Mouse (Mus musculus) MEL (cell line): ENCODE results near the gene Fstl3. TPM values are rescaled to one million over a fixed set of nuclear protein-coding genes. Genes with fewer than 3 reads are reported as not detected.

Experiments used
- DNase-seq: peaks from one replicate; pipeline ENCODE4 v3.0.0; 2011; ENCODE audit warnings: low read depth, low spot score
- H3K27ac ChIP-seq: 2 replicates; pipeline ENCODE4 v1.5.1; 2012; ENCODE audit warnings: low read depth, mild to moderate bottlenecking, control low read depth, low read length, moderate library complexity; ENCODE audit not compliant: control insufficient read depth
- H3K27me3 ChIP-seq, 2 experiments: fragments of 150-350 bp in 1 of 2; sonication (generic) in 1 of 2; 2 replicates each; pipeline ENCODE4 v1.6.1; 2012; ENCODE audit warnings: low read length in 2 of 2, mild to moderate bottlenecking in 2 of 2, improper control_type of control experiment in 1 of 2, moderate library complexity in 1 of 2; ENCODE audit not compliant: insufficient read depth in 2 of 2, control insufficient read depth in 1 of 2
- H3K36me3 ChIP-seq, 2 experiments: 2 replicates each; pipeline ENCODE4 v1.6.1; 2012 to 2014; ENCODE audit warnings: low read length in 2 of 2, improper control_type of control experiment in 1 of 2, inconsistent platforms in 1 of 2, mild to moderate bottlenecking in 1 of 2; ENCODE audit not compliant: insufficient read depth in 2 of 2, control insufficient read depth in 1 of 2
- H3K4me1 ChIP-seq, 2 experiments: fragments of 150-350 bp in 1 of 2; sonication (generic) in 1 of 2; 2 replicates each; pipeline ENCODE4 v1.6.1; 2012; ENCODE audit warnings: low read length in 2 of 2, improper control_type of control experiment in 1 of 2, mild to moderate bottlenecking in 1 of 2; ENCODE audit not compliant: insufficient read depth in 2 of 2, control insufficient read depth in 1 of 2
- H3K4me3 ChIP-seq, 2 experiments: fragments of 150-350 bp in 1 of 2; sonication (generic) in 1 of 2; 2 replicates each; pipeline ENCODE4 v1.5.1; 2012; ENCODE audit warnings: low read depth in 2 of 2, low read length in 2 of 2, mild to moderate bottlenecking in 2 of 2, moderate library complexity in 2 of 2, control low read depth in 1 of 2, improper control_type of control experiment in 1 of 2; ENCODE audit not compliant: control insufficient read depth in 1 of 2, insufficient read depth in 1 of 2
- H3K79me2 ChIP-seq: 2 replicates; pipeline ENCODE4 v1.6.1; 2012; ENCODE audit warnings: mild to moderate bottlenecking, low read length, moderate library complexity; ENCODE audit not compliant: control insufficient read depth, poor library complexity, insufficient read depth
- H3K9ac ChIP-seq: 2 replicates; pipeline ENCODE4 v1.6.1; 2012; ENCODE audit warnings: low read depth, mild to moderate bottlenecking, control low read depth, low read length, moderate library complexity; ENCODE audit not compliant: control insufficient read depth, poor library complexity, severe bottlenecking
- H3K9me3 ChIP-seq: fragments of 150-350 bp; sonication (generic); replicated peaks from 2 replicates; pipeline ENCODE4 v1.6.1; 2012; ENCODE audit warnings: mild to moderate bottlenecking, low read length, improper control_type of control experiment, moderate library complexity; ENCODE audit not compliant: insufficient read depth
- CHD1 ChIP-seq: IDR thresholded peaks from 2 replicates; pipeline ENCODE4 v1.6.1; 2012; ENCODE audit warnings: low read depth, mild to moderate bottlenecking, inconsistent platforms, low read length, improper control_type of control experiment
- CHD2 ChIP-seq: IDR thresholded peaks from 2 replicates; pipeline ENCODE4 v1.6.1; 2011; ENCODE audit warnings: low read length, improper control_type of control experiment
- CTCF ChIP-seq, 3 experiments: IDR thresholded peaks in 2 of 3; conservative IDR thresholded peaks in 1 of 3; 2 replicates each; pipeline ENCODE4 v1.5.1; 2011 to 2012; ENCODE audit warnings: low read length in 3 of 3, low read depth in 2 of 3, mild to moderate bottlenecking in 2 of 3, improper control_type of control experiment in 1 of 3, inconsistent platforms in 1 of 3, mixed read lengths in 1 of 3, moderate library complexity in 1 of 3; ENCODE audit not compliant: control insufficient read depth in 1 of 3, insufficient read depth in 1 of 3, poor library complexity in 1 of 3, severe bottlenecking in 1 of 3
- ELF1 ChIP-seq: IDR thresholded peaks from 2 replicates; pipeline ENCODE4 v1.6.1; 2014; ENCODE audit warnings: low read depth, mild to moderate bottlenecking, inconsistent platforms, low read length, improper control_type of control experiment, moderate library complexity
- EP300 ChIP-seq, 2 experiments: IDR thresholded peaks; 2 replicates each; pipeline ENCODE4 v1.6.1; 2011; ENCODE audit warnings: improper control_type of control experiment in 2 of 2, low read length in 2 of 2, low read depth in 1 of 2, mild to moderate bottlenecking in 1 of 2
- ETS1 ChIP-seq: IDR thresholded peaks from 2 replicates; pipeline ENCODE4 v1.6.1; 2012; ENCODE audit warnings: low read depth, mild to moderate bottlenecking, inconsistent platforms, low read length, improper control_type of control experiment, moderate library complexity
- GABPA ChIP-seq: IDR thresholded peaks from 2 replicates; pipeline ENCODE4 v1.6.1; 2012; ENCODE audit warnings: low read depth, mild to moderate bottlenecking, inconsistent platforms, low read length, improper control_type of control experiment, moderate library complexity
- GATA1 ChIP-seq: IDR thresholded peaks from 2 replicates; pipeline ENCODE4 v1.6.1; 2011; ENCODE audit warnings: low read depth, low read length, improper control_type of control experiment
- JUND ChIP-seq: IDR thresholded peaks from 2 replicates; pipeline ENCODE4 v1.6.1; 2011; ENCODE audit warnings: low read depth, mild to moderate bottlenecking, improper control_type of control experiment, low read length
- MAFK ChIP-seq: IDR thresholded peaks from 2 replicates; pipeline ENCODE4 v1.6.1; 2011; ENCODE audit warnings: low read depth, mild to moderate bottlenecking, low read length, improper control_type of control experiment, borderline replicate concordance
- MAX ChIP-seq: IDR thresholded peaks from 2 replicates; pipeline ENCODE4 v1.6.1; 2011; ENCODE audit warnings: low read length, improper control_type of control experiment
- MEF2A ChIP-seq: IDR thresholded peaks from 2 replicates; pipeline ENCODE4 v1.6.1; 2014; ENCODE audit warnings: low read depth, mild to moderate bottlenecking, inconsistent platforms, low read length, improper control_type of control experiment; ENCODE audit not compliant: poor library complexity, insufficient replicate concordance, severe bottlenecking; ENCODE audit errors: extremely low read depth
- MXI1 ChIP-seq: IDR thresholded peaks from 2 replicates; pipeline ENCODE4 v1.6.1; 2011; ENCODE audit warnings: mild to moderate bottlenecking, low read depth, low read length, improper control_type of control experiment
- MYB ChIP-seq: IDR thresholded peaks from 2 replicates; pipeline ENCODE4 v1.6.1; 2011; ENCODE audit warnings: mild to moderate bottlenecking, low read depth, low read length, improper control_type of control experiment
- MYC ChIP-seq: IDR thresholded peaks from 2 replicates; pipeline ENCODE4 v1.6.1; 2011; ENCODE audit warnings: low read depth, mild to moderate bottlenecking, low read length, improper control_type of control experiment, moderate library complexity
- NELFE ChIP-seq: IDR thresholded peaks from 2 replicates; pipeline ENCODE4 v1.6.1; 2011; ENCODE audit warnings: low read depth, low read length, improper control_type of control experiment
- NRF1 ChIP-seq: IDR thresholded peaks from 2 replicates; pipeline ENCODE4 v1.6.1; 2014; ENCODE audit warnings: low read depth, mild to moderate bottlenecking, inconsistent platforms, low read length, improper control_type of control experiment, moderate library complexity; ENCODE audit not compliant: poor library complexity, insufficient read depth, severe bottlenecking
- POLR2A ChIP-seq, 2 experiments: IDR thresholded peaks; 2 replicates each; pipeline ENCODE4 v1.6.1; 2011 to 2012; ENCODE audit warnings: low read length in 2 of 2, mild to moderate bottlenecking in 2 of 2, control low read depth in 1 of 2, improper control_type of control experiment in 1 of 2, low read depth in 1 of 2, moderate library complexity in 1 of 2; ENCODE audit not compliant: control insufficient read depth in 1 of 2, insufficient read depth in 1 of 2, poor library complexity in 1 of 2
- POLR2AphosphoS2 ChIP-seq: IDR thresholded peaks from 2 replicates; pipeline ENCODE4 v1.6.1; 2011; ENCODE audit warnings: low read length, improper control_type of control experiment
- POLR2AphosphoS5 ChIP-seq: IDR thresholded peaks from 2 replicates; pipeline ENCODE4 v1.6.1; 2012; ENCODE audit warnings: low read depth, borderline replicate concordance, mild to moderate bottlenecking, inconsistent platforms, low read length, moderate library complexity, mixed read lengths
- RAD21 ChIP-seq: IDR thresholded peaks from 2 replicates; pipeline ENCODE4 v1.6.1; 2011; ENCODE audit warnings: mild to moderate bottlenecking, low read depth, low read length, improper control_type of control experiment
- RCOR1 ChIP-seq: IDR thresholded peaks from 2 replicates; pipeline ENCODE4 v1.6.1; 2012; ENCODE audit warnings: low read depth, mild to moderate bottlenecking, inconsistent platforms, low read length, improper control_type of control experiment
- SIN3A ChIP-seq: IDR thresholded peaks from 2 replicates; pipeline ENCODE4 v1.6.1; 2012; ENCODE audit warnings: low read length, improper control_type of control experiment, inconsistent platforms
- SMC3 ChIP-seq: IDR thresholded peaks from 2 replicates; pipeline ENCODE4 v1.6.1; 2011; ENCODE audit warnings: low read depth, low read length, improper control_type of control experiment
- TAL1 ChIP-seq: IDR thresholded peaks from 2 replicates; pipeline ENCODE4 v1.6.1; 2012; ENCODE audit warnings: mild to moderate bottlenecking, inconsistent platforms, low read length, moderate library complexity, mixed read lengths
- TBP ChIP-seq: IDR thresholded peaks from 2 replicates; pipeline ENCODE4 v1.8.0; 2011; ENCODE audit warnings: low read depth, low read length, improper control_type of control experiment
- TCF12 ChIP-seq: IDR thresholded peaks from 2 replicates; pipeline ENCODE4 v1.6.1; 2014; ENCODE audit warnings: low read depth, mild to moderate bottlenecking, inconsistent platforms, low read length, improper control_type of control experiment, moderate library complexity
- UBTF ChIP-seq: IDR thresholded peaks from 2 replicates; pipeline ENCODE4 v1.6.1; 2012; ENCODE audit warnings: low read depth, mild to moderate bottlenecking, inconsistent platforms, low read length, improper control_type of control experiment, moderate library complexity, borderline replicate concordance; ENCODE audit not compliant: insufficient read depth
- ZMIZ1 ChIP-seq: IDR thresholded peaks from 2 replicates; pipeline ENCODE4 v1.6.1; 2012; ENCODE audit warnings: low read depth, mild to moderate bottlenecking, inconsistent platforms, low read length, improper control_type of control experiment, moderate library complexity
- ZNF384 ChIP-seq: IDR thresholded peaks from 2 replicates; pipeline ENCODE4 v1.6.1; 2012; ENCODE audit warnings: low read depth, mild to moderate bottlenecking, inconsistent platforms, low read length, improper control_type of control experiment
- polyA plus RNA-seq, 2 experiments: library from polyadenylated mRNA; stranded (reverse) in 1 of 2; unstranded in 1 of 2; fragments of >175 nt in 1 of 2; fragments of >200 nt in 1 of 2; gene quantifications; 2 replicates each; pipeline versions ENCODE4 v1.2.1 to v1.2.4; 2012; ENCODE audit warnings: low replicate concordance in 2 of 2, low read depth in 1 of 2; ENCODE audit not compliant: insufficient read length in 2 of 2, insufficient read depth in 1 of 2, missing spikeins in 1 of 2
- total RNA-seq: library from RNA; depleted of rRNA; stranded (reverse); fragments of 300-350 nt; gene quantifications from 2 replicates; pipeline ENCODE4 v1.2.3, GENCODE M21; 2012

Gene Fstl3
- total and polyA plus RNA-seq, 3 experiments, result 4.3 to 7.1 TPM; not detected in 1

- peaks cover 16 to 37% of the 10 kb centered on the region in 2 experiments for H3K4me1 ChIP-seq
- H3K4me3 ChIP-seq, result peak overlapping the region; percentile 22 to 39
Observed at GRCm38 (mm10) chr10:79798289-79798928, 21.3 kb downstream of the Fstl3 start.

GRCm38 (mm10) chr10:79800508-79800907 lies 23.4 kb downstream of the Fstl3 start:
- DNase-seq, result no peak
- peaks cover 0 to 23% of the 10 kb centered on the region in 2 experiments; a peak in 2 of 4 replicates for H3K36me3 ChIP-seq
- no peak overlapping the region for H3K4me3 ChIP-seq
- no peaks in the 10 kb centered on the region for H3K79me2 ChIP-seq
- no peaks in the 10 kb centered on the region for H3K27me3 ChIP-seq
- H3K27ac ChIP-seq, result no peak overlapping the region
- no peak overlapping the region for H3K9ac ChIP-seq
- H3K4me1 ChIP-seq, result peaks cover 16 to 37% of the 10 kb centered on the region in 2 experiments
- H3K9me3 ChIP-seq, result no peaks in the 10 kb centered on the region
- no peak for TF ChIP-seq TBP
- no peak for TF ChIP-seq POLR2AphosphoS5
- no peak for TF ChIP-seq SMC3
- TF ChIP-seq ZNF384, result no peak
- TF ChIP-seq CHD2, result no peak
- no peak for TF ChIP-seq NELFE
- no peak for TF ChIP-seq EP300 (IDR thresholded peaks at IDR 0.05; ENCODE audit: low read depth in 1 of 2, low read length in 2 of 2)
- no peak for TF ChIP-seq MYB
- no peak for TF ChIP-seq POLR2AphosphoS2
- TF ChIP-seq UBTF, result no peak
- no peak for TF ChIP-seq MXI1
- TF ChIP-seq CTCF (IDR thresholded peaks at IDR 0.05 in 2 of 3, conservative IDR thresholded peaks at IDR 0.05 in 1 of 3; ENCODE audit: control insufficient read depth in 1 of 3, insufficient read depth in 1 of 3, low read depth in 2 of 3, low read length in 3 of 3, poor library complexity in 1 of 3, severe bottlenecking in 1 of 3), result no peak
- no peak for TF ChIP-seq MAX
- no peak for TF ChIP-seq NRF1
- TF ChIP-seq MYC, result no peak
- TF ChIP-seq CHD1, result no peak
- no peak for TF ChIP-seq RCOR1
- no peak for TF ChIP-seq ETS1
- TF ChIP-seq GABPA, result no peak
- TF ChIP-seq RAD21, result no peak

More at GRCm38 (mm10) chr10:79798289-79798928, 21.3 kb downstream of the Fstl3 start:
- Histone ChIP-seq H3K79me2 (no peaks in the 10 kb centered on the region), H3K27ac (peak overlapping the region; percentile 89), H3K27me3 (no peaks in the 10 kb centered on the region), H3K36me3 (peaks cover 0 to 26% of the 10 kb centered on the region in 2 experiments; a peak in 2 of 4 replicates), H3K9ac (peak overlapping the region; percentile 40), H3K9me3 (no peaks in the 10 kb centered on the region)
- DNase-seq, result peak; percentile 96
- TF ChIP-seq TBP (peak; percentile 36), CHD1 (0 out of 2 replicates have a peak, but pooled peaks have one; percentile 74), MEF2A (no peak), POLR2A (IDR thresholded peaks at IDR 0.05; ENCODE audit: control insufficient read depth in 1 of 2, insufficient read depth in 1 of 2, low read depth in 1 of 2, low read length in 2 of 2, poor library complexity in 1 of 2) (peak in 1 of 2 experiments; percentile 56; a peak in 1 of 4 replicates), NELFE (peak; percentile 33; the same call in 1 of the 2 replicates), MXI1 (peak; percentile 34; the same call in 1 of the 2 replicates), ZNF384 (peak; percentile 56; the same call in 1 of the 2 replicates), GATA1 (peak; percentile 64), MYC (0 out of 2 replicates have a peak, but pooled peaks have one; percentile 63), MAX (no peak), NRF1 (no peak), MYB (peak; percentile 88), ZMIZ1 (0 out of 2 replicates have a peak, but pooled peaks have one; percentile 36), MAFK (peak; percentile 88), RCOR1 (no peak; the same call in 1 of the 2 replicates), ETS1 (peak; percentile 79), JUND (no peak), ELF1 (peak; percentile 56), SIN3A (peak; percentile 75; the same call in 1 of the 2 replicates), TCF12 (peak; percentile 59; the same call in 1 of the 2 replicates), CHD2 (no peak), EP300 (IDR thresholded peaks at IDR 0.05; ENCODE audit: low read depth in 1 of 2, low read length in 2 of 2) (peak; percentile 68 to 89), GABPA (peak; percentile 55; the same call in 1 of the 2 replicates), TAL1 (peak; percentile 71)
